1 mouse cellular context compared by ENCODE assay signal in genomic region chr6:112912552-112912951, GRCm38 (mm10).
TF ChIP-seq lines count a peak whose summit lies in the region.

No protein-coding gene starts in this region.

TF ChIP-seq in CH12.LX, 34 proteins besides CTCF, POLR2A, EP300 and RAD21 (continued from another document):
- TF ChIP-seq MXI1 (IDR thresholded peaks at IDR 0.05; ENCODE audit: low read depth, low read length) (no peak), MYC (IDR thresholded peaks at IDR 0.05; ENCODE audit: low read depth, low read length) (no peak), USF1 (IDR thresholded peaks at IDR 0.05; ENCODE audit: low read depth, low read length) (no peak), ELF1 (IDR thresholded peaks at IDR 0.05; ENCODE audit: low read depth, low read length) (no peak)
